8 mouse cellular contexts compared by ENCODE assay signal in the genomic region with DNA sequence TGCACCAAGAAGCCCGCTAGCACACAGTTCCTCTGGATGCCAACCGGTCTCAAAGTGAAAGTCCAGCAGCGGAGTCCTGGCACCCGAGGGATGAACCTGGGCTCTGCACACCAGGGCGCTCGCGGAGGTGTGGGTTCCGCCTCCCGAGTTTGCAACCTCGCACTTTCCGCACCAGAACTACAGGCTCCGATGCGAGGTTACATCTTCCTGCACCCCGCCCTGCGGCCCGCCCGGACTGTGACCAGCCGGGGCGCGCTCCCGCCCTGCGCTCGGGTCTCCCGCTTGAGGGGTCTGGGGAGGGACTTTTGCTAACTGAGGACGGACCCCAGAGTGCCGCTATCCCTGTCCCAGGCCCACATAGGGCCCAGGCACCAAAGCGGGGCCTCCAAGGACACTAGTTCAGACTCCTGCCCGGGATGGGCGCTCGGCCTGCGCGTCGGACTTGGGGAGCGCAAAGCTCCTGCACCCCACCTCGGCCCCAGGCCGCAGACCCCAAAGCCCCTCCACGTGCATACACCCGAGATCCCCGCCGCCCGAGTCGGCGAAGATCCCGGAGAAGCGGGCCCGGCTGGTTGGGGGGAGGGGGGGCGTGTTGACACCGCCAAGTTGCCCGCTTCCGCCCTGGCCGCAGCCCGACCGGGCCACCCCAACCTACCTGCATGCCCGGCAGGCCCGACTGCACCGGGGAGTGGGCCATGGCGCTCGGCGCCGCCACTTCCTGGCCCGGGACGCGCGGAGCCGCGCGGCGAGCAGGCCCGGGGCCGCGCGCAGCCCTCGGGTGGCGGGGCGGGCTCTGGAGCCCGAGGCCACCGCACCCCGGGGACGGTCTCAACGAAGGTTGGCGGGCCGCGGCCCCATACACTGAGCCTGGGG. TPM values are rescaled to one million over a fixed set of nuclear protein-coding genes. Genes with fewer than 3 reads are reported as not detected.
DNase-seq lines count a peak whose midpoint lies in the region; ATAC-seq and TF ChIP-seq lines count a peak whose summit lies in the region.

No protein-coding gene starts in this region.

- H3K9me3 ChIP-seq in forebrain, embryonic 13.5 days (replicated peaks): no peaks in the 10 kb centered on the region
- no peaks in the 10 kb centered on the region for H3K9me3 ChIP-seq in hindbrain, embryonic 10.5 days
- H3K9me3 ChIP-seq in limb, embryonic 12.5 days: no peaks in the 10 kb centered on the region
- H3K9me3 ChIP-seq in midbrain, embryonic 11.5 days (ENCODE audit: control insufficient read depth, low read length): no peaks in the 10 kb centered on the region

- peak overlapping the region; percentile 96 for H3K27ac ChIP-seq in layer of hippocampus, adult 2 months
- H3K27ac ChIP-seq in forebrain, embryonic 13.5 days: peak overlapping the region; percentile 87
- peak overlapping the region; percentile 98 for H3K27ac ChIP-seq in hindbrain, embryonic 10.5 days
- H3K27ac ChIP-seq in limb, embryonic 12.5 days: peak overlapping the region; percentile 94
- peak overlapping the region; percentile 72 for H3K27ac ChIP-seq in midbrain, embryonic 11.5 days (ENCODE audit: low read depth, low read length)

- no peaks in the 10 kb centered on the region for H3K36me3 ChIP-seq in forebrain, embryonic 13.5 days (ENCODE audit: poor library complexity, severe bottlenecking)
- H3K36me3 ChIP-seq in hindbrain, embryonic 10.5 days: peaks cover 10% of the 10 kb centered on the region; the same call in 1 of the 2 replicates
- peaks cover 11% of the 10 kb centered on the region; the same call in 1 of the 2 replicates for H3K36me3 ChIP-seq in limb, embryonic 12.5 days
- H3K36me3 ChIP-seq in midbrain, embryonic 11.5 days (ENCODE audit: control insufficient read depth, insufficient read depth, low read length): no peaks in the 10 kb centered on the region

- no peaks in the 10 kb centered on the region for H3K27me3 ChIP-seq in forebrain, embryonic 13.5 days
- H3K27me3 ChIP-seq in hindbrain, embryonic 10.5 days (ENCODE audit: insufficient read depth, poor library complexity, severe bottlenecking): peaks cover 12% of the 10 kb centered on the region; the same call in 1 of the 2 replicates
- H3K27me3 ChIP-seq in limb, embryonic 12.5 days: no peaks in the 10 kb centered on the region
- no peaks in the 10 kb centered on the region for H3K27me3 ChIP-seq in midbrain, embryonic 11.5 days (ENCODE audit: control insufficient read depth, insufficient read depth, low read length)

- DNase-seq in layer of hippocampus, adult 2 months (ENCODE audit: low spot score in 2 of 2): peak in 1 of 2 experiments; percentile 17
- DNase-seq in layer of hippocampus, adult 9-10 months (ENCODE audit: low spot score): no peak
- peak; percentile 65 for DNase-seq in c-Kit-positive CD71-positive TER-119-positive erythroid progenitor cells, embryonic 14.5 days (ENCODE audit: low spot score)
- DNase-seq in hindbrain, embryonic 10.5 days (ENCODE audit: low spot score): peak; percentile 75
- DNase-seq in midbrain, embryonic 11.5 days (ENCODE audit: low spot score, missing footprints): peak; percentile 96
- peak; percentile 81 to 82 for DNase-seq in spleen, postnatal 36 days (ENCODE audit: low spot score in 2 of 2)

- H3K4me2 ChIP-seq in forebrain, embryonic 13.5 days: peak overlapping the region; percentile 93
- H3K4me2 ChIP-seq in limb, embryonic 12.5 days: peak overlapping the region; percentile 81
- H3K4me2 ChIP-seq in midbrain, embryonic 11.5 days: peak overlapping the region; percentile 87

- peak; percentile 78 for ATAC-seq in forebrain, embryonic 13.5 days
- peak; percentile 61 for ATAC-seq in limb, embryonic 12.5 days (ENCODE audit: insufficient number of reproducible peaks, insufficient read depth, low FRiP score, low TSS enrichment, low read depth)
- peak; percentile 86 for ATAC-seq in midbrain, embryonic 11.5 days (ENCODE audit: low FRiP score)

- WGBS in forebrain, embryonic 13.5 days: under 1% methylated on average over 53 of the region's 83 CpGs
- under 1% methylated on average over 83 of the region's 83 CpGs for WGBS in hindbrain, embryonic 10.5 days
- WGBS in limb, embryonic 12.5 days: under 1% methylated on average over 83 of the region's 83 CpGs
- under 1% methylated on average over 83 of the region's 83 CpGs for WGBS in midbrain, embryonic 11.5 days

- H3K4me1 ChIP-seq in forebrain, embryonic 13.5 days: peaks cover 50% of the 10 kb centered on the region
- peaks cover 37% of the 10 kb centered on the region for H3K4me1 ChIP-seq in hindbrain, embryonic 10.5 days (replicated peaks)
- peaks cover 26% of the 10 kb centered on the region for H3K4me1 ChIP-seq in limb, embryonic 12.5 days (replicated peaks)
- peaks cover 15% of the 10 kb centered on the region for H3K4me1 ChIP-seq in midbrain, embryonic 11.5 days (ENCODE audit: control insufficient read depth, insufficient read depth, low read length)

- TF ChIP-seq CTCF in layer of hippocampus, adult 2 months (conservative IDR thresholded peaks at IDR 0.05): no peak

- peak overlapping the region; percentile 95 for H3K4me3 ChIP-seq in layer of hippocampus, adult 2 months
- peak overlapping the region; percentile 98 for H3K4me3 ChIP-seq in forebrain, embryonic 13.5 days
- H3K4me3 ChIP-seq in hindbrain, embryonic 10.5 days: peak overlapping the region; percentile 98
- H3K4me3 ChIP-seq in limb, embryonic 12.5 days (replicated peaks): peak overlapping the region; percentile 96
- H3K4me3 ChIP-seq in midbrain, embryonic 11.5 days (ENCODE audit: low read depth, low read length): peak overlapping the region; percentile 94

- H3K9ac ChIP-seq in forebrain, embryonic 13.5 days: peak overlapping the region; percentile 95
- H3K9ac ChIP-seq in limb, embryonic 12.5 days (replicated peaks): peak overlapping the region; percentile 96
- H3K9ac ChIP-seq in midbrain, embryonic 11.5 days (ENCODE audit: low read length): peak overlapping the region; percentile 95

RNA-seq across cellular contexts. Expression of gene Stk24, which starts 1.3 kb away (rescaled TPM):
- 10 to 100 TPM; 66.0 to 68.1 TPM for total RNA-seq in layer of hippocampus, adult 2 months (2021)
- polyA plus RNA-seq in forebrain, embryonic 13.5 days (2015; fragmentation: Nextera tagmentation; extraction: Ambion mirVana): 24.3 and 26.1 TPM in 2 replicates
- 32.8 and 36.2 TPM in 2 replicates for polyA plus RNA-seq in hindbrain, embryonic 10.5 days (2016; fragmentation: Nextera tagmentation; extraction: Ambion mirVana)
- 47.7 and 51.1 TPM in 2 replicates for polyA plus RNA-seq in limb, embryonic 12.5 days (2016; fragmentation: Nextera tagmentation; extraction: Ambion mirVana)
- 40.4 and 43.5 TPM in 2 replicates for polyA plus RNA-seq in midbrain, embryonic 11.5 days (2014; fragmentation: Nextera tagmentation; extraction: Ambion mirVana)
